Mouse (Mus musculus) layer of hippocampus, postnatal 10 days (tissue): ENCODE results near the gene Mcat. TPM values are rescaled to one million over a fixed set of nuclear protein-coding genes. Genes with fewer than 3 reads are reported as not detected.

Experiments used
- DNase-seq, 2 experiments: peaks; one replicate each; pipeline ENCODE4 v3.0.0; 2021; ENCODE audit warnings: low spot score in 2 of 2
- total RNA-seq, 2 experiments: library from RNA; stranded (reverse); gene quantifications; 2 replicates each; pipeline ENCODE4 v1.2.3; 2021

The Mcat gene
- total RNA-seq, 2 experiments from 2014 or later, result 26.8 to 31.7 TPM

DNA sequence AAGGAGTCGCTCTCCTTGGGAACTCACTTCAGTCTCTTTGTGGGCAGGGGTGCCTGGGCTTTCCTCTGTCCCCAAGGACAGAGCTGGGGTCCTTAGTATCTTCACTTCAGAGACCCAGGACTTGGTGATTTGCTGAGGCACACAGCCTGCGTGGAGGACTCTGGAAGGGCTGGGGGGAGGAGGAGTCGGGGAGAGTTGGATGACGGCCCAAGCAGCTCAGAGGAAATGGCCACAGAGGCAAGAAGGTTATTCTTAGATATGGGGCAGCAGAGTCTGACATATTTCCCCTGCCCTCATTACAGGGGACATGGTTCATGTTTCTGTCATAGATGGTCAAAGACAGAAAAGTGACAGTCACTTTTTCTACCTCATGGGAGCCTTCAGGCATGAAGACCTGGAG lies 23.7 kb downstream of the Mcat start:
- DNase-seq, result no peak

DNA sequence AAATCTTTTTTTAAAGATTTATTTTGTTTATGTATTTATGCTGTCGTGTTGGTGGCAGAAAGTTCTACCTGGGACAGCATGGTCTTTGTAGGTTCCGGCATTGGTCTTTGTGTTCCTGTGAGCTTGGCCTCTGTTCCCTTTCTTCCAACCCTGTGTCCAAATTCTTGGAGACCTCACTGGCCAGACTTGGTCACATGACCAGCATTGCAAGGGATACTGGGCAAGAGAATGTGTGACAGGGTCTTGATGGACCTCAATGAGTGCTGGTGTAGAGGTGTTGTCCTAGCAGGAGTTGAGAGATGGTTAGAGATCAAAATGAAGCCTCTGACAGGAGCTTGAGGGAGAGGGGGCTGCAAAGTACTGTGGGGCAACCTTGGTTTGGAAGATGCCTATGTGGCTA lies 24.7 kb downstream of the Mcat start:
- DNase-seq, result no peak

DNA sequence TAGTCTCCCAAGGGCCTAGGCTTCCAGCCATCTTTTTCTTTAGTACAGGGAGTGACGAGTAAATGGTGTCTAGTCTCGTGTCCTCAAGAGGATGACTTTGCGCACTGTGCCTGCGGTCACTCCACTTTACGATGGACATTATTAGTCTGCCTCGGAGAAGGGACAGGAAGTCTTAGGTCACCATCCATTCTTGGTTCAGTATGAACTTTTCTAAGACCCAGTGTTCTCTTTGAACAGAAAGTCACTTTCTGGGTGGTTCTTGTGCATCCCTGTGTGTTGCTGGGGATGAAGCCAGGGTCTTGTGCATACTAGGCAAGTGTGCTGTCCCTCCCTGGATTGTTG lies 27.7 kb downstream of the Mcat start:
- DNase-seq, result no peak

- no peak for DNase-seq
These were observed 28.4 kb downstream of the Mcat start for GRCm38 (mm10) chr15:83534960-83535889.

- no peak for DNase-seq
These were observed 31.0 kb downstream of the Mcat start for GRCm38 (mm10) chr15:83532606-83533005.

DNA sequence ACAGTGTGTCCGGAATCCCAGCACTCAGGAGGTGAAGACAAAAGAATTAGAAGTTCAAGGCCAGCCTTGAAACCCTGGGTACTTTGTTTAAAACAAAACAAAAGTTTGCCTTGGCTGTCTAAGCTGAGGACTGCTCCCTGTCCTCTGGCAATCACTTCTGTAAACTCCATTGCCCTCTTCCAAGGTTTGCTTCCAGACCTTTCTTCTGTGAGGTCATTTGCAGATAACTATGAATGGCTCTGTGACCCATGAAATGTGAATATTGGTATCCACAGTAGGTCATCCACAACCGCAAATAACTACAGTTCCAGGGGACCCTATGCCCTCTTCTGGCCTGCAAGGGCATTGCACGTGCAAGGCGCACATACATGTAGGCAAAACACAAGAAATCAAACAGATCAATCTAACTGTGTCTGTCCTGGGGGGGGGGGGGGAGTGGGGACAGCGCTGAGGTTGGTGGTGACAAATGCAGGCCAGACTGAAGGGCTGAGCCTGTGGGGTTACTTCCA lies 31.6 kb downstream of the Mcat start:
- DNase-seq, result no peak

GRCm38 (mm10) chr15:83530688-83531087 lies 32.9 kb downstream of the Mcat start:
- no peak for DNase-seq

DNA sequence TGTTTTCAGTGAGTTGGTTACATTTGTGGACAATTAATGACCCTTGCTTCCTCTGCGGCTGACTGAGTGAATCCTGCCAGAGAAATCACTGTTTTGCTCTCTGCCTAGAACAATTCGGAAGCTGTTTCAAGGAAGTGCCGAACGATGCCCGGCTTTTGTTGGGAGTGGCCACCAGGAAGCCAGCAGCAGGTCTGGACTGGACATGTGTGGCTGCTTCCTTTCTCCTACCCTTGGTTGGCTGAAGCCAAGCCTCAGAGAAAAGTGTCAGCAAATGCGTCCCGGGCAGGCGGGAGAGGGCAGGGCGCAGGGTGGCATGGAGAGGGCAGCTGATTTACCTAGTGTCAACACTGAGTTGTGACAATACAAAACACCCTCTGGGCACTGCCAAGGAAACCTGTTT lies 33.4 kb downstream of the Mcat start:
- DNase-seq, result no peak

DNA sequence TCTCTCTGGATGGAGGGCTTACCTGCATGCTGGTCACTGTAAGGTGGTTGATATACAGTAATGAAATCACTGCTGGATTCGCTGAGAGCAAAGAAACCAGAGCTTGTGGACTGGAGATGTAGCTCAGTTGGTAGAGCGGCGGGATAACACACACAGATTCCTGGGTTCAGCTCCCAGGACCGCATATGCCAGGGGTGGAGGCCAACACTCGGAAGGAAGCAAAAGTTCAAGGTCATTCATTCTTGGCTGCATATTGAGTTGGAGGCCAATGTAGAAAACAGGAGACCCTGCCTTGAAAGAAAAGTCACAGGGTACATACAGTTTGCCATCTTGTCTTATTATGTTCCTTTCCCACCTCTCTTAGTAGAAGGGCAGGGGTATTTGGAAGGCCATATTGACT lies 33.8 kb downstream of the Mcat start:
- no peak for DNase-seq

GRCm38 (mm10) chr15:83528892-83529291 lies 34.7 kb downstream of the Mcat start:
- no peak for DNase-seq

DNA sequence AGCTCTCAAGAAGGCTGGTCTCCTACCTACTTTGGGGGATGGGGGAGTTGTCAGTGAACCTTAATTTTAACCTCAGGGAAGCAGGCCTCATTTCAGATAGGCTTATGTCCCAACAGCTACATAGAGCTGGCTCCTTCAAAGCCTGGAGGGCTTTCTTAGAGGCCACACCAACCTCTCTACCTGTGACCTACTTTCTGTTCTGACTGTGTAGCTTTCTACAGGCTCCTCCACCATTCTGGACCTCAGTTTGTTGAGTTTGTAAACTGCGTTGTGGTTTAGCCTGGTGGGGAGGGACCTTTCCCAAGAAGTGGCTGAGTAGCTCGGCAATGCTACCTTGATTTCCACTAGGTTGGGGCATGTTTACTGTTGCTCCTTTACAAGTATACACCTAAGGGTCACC lies 35.8 kb downstream of the Mcat start:
- no peak for DNase-seq

- no peak for DNase-seq
These were observed 36.5 kb downstream of the Mcat start for GRCm38 (mm10) chr15:83527092-83527437.

DNA sequence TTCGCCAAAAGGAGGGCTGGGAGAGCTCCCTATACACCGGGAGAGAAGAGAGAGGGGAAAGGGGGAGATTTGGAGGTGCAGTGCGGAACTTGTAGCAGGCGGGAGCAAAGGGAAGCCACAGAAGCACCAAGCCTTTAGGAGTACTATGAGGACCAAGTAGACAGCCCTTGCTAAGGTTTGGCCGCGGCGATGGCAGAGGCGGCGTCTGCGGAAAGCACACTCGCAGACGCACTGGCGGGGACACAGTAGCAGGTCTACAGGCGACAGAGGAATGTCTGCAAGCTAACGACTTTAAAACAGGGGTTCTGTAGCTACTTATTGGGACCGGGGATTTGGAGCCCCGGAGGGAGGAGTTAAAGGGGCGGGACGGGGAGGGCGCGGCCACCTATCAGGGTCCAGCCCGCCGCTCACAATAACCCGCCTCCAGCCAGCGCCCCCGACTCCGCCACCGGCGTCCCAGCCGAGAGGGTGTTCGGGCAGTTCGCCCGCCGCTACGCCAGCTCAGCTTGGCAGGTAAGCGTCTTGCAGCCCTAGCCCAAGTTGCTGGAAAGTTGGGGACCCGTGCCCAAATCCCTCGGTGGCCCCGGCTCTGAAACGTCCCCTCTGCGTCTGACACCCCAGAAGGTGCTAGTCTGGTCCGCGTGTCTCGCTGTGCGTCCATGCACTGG lies 37.0 kb downstream of the Mcat start, which contains the start of gene Bik:
TSS of gene Bik (plus strand) at position 439 of the 668 bp plus-strand sequence.
- no peak for DNase-seq

DNA sequence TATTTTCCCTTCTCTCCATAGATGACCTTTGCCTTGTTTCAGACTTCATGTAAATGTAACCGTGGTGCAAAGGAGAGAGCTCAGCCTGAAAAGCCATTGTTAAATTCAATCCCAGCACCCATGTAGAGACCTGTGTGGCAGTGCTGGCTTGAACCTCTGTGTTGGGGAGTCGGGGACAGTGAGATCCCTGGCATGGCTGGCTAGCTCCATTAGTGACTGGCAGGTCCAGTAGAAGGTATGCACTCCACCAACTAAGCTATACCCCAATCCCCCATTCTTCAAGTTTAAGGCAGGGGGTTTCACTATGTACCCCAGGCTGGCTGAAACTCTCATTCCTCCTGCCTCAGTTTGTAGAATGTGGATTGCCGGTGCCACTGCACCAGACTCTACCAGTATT lies 39.3 kb downstream of the Mcat start:
- no peak for DNase-seq

GRCm38 (mm10) chr15:83523638-83524332 lies 39.8 kb downstream of the Mcat start:
- no peak for DNase-seq

DNA sequence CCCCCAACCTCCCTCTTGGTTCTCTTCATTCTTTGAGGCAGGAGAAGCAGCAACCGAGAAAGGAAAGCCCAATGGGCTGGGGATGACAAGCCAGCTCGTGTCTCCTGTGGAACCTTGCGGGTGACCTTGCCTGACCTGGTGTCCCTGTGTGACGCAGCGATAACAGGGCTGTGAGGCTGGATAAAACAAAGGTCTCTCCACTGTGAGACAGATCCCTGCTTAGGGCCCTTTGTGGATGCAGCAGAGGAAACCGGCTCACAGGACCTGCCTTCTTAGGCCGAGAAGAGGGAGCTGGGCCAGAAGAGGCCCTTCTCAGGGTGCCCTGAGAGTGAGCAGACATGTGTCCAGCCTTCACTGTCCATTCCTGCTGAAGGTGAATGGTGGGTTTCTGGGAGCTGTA lies 40.4 kb downstream of the Mcat start:
- DNase-seq, result no peak

DNA sequence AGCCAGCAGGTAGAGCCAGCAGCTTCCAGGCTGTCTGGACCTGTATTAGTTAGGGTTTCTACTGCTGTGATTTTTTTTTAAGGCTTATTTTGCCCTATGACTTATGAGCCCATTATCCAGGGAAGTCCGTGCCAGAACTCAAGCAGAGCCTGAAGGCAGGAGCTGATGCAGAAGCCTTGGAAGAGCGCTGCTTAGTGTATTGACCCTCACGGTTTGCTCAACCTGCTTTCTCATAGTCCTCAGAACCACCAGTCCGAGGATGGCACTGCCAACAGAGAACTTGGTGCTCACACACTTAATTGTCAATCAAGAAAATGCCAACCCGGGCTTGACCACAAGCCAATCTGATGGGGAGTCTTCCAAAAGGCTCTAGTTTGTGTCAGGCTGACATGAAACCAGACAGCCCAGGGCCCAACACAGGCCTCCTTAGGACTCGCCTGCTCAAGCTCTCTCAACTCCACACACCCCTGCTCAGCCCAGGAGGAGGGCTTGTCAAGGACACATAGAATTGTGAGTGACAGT lies 42.7 kb downstream of the Mcat start:
- DNase-seq, result no peak

GRCm38 (mm10) chr15:83518215-83519048 lies 45.2 kb downstream of the Mcat start:
- DNase-seq, result peak; percentile 42 to 64

DNA sequence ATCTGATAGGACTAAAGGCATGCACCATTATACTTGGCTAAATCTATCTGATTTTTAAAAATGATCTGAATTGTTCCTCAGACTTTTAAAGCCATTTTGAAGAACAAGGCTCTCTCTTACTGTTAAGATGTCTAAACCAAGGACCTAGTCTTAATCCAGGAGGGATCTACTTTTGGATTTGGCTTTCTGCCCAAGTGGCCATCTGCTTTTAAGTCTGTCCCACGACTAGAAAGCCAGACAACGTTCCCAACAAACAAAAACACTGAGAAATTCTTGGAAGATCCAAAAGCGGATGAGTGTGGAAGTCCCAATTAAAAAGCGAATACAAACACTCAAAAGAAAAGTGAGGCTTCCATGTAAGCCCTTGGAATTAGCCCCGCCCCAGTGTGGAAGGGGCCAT lies 48.6 kb downstream of the Mcat start:
- DNase-seq, result no peak

GRCm38 (mm10) chr15:83512489-83513281 lies 50.9 kb downstream of the Mcat start:
- DNase-seq, result no peak
